Mouse (Mus musculus): Measurements from ENCODE around the gene Tnfrsf8.

Tnfrsf8 gene

DNA sequence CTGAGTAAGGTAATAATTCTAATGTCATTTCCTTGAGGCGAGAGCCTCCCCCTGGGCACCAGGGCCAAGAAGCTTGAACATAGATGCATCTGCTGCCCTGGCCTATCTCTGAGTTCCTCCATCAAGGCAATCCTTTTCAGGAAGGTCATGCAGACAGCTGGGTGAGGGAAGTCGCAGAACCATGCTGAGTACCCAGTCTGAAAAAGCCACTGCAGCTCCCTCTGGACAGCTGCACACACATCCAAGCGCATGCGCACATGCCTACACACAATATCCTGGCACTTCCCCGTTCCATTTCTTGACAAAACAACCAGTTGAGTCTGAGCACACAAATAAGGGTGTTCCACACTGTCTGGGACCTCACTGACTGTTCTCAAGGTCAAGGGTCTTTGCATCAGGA, 83.2 kb downstream of the Tnfrsf8 start:
- no peak for DNase-seq (ENCODE audit: low spot score in 2 of 2)

GRCm38 (mm10) chr4:145230647-145231046, 84.3 kb downstream of the Tnfrsf8 start:
- DNase-seq (ENCODE audit: low spot score in 2 of 2), result no peak

DNA sequence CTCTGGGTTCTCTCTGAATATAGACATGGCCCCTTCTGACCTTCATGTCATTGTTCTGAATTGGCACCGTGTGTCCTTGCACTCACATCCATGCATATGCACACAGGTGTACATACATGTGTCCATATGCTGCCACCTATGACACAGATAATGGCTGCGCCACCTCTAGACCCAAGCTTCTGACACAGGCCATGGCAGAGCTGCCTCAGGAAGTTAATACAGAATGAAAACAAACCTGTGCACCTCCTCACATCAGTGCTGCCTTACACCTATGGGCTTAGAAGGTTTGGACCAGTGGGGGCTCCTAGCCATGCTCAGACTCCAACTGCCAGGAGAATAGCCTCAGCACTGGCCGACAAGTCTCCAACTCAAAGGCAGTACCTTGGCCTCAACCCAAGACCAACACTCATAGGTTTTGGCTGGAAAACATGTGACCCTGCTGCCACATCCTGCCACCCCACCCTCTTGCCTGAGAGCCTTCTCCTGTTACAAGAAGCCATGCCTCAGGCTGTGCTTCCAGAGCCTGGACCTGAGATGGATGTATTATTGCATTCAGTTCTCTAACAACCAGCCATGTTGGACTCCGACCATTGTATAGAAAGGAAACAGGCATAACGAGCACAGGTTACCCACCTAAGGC, 85.3 kb downstream of the Tnfrsf8 start:
- no peak for DNase-seq (ENCODE audit: low spot score in 2 of 2)

DNA sequence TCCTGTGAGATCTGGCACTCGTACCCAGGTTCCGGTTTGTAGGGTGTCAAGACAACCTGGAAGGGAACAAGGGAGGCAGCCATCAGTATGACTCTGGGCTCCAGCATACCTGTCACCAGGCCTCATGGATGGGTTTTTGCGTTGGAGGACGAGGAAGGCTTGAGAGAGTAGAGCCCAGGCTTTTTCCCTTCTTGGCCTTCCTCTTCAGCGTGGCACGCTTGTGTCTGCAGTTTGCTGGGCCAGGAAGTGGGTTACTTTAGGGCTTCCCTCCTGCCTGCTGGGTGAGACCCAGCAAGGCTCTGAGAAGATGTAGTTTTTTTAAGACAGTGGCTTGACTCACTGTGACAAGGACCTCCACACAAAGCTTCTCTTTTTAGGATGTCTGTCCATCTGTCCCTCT, 85.9 kb downstream of the Tnfrsf8 start:
- no peak for DNase-seq (ENCODE audit: low spot score in 2 of 2)

DNA sequence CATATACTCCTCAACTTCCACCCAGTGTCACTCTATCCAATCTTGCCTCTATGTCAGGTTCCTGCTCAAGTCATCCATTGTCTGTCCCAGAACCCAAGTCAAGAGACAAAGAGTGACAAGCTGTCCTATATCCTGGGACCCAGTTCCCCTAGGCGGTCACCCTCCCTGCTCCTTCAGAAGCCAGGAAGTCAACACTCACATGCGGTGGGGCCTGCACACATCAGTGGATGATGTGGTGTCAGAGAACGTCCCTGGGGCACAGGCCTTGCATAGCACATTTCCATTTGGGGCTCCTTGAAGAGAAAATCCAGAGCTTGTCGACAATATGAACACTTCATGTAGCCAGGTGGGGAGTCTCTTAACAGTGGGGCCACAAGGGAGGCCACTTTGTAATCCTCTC, 90.4 kb downstream of the Tnfrsf8 start:
- DNase-seq (ENCODE audit: low spot score in 2 of 2), result no peak

DNA sequence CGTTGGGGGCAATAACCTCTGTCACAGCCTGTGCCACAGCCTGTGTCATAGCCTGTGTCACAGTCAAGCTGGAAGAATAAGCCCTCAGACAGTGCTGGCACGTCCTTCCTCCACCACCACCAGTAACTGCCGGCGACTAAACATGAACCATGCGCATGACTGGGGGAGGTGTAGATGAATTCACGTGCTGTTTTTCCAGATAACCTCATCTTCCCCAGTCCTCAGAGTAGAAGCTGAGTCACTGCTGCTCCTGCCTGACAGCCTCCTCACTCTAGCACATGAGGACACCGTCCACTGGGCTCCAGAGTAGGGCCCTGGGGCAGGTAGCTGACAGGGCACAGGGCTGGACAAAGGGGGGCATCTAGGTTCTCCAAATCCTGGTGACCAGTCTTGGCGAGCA, 92.9 kb downstream of the Tnfrsf8 start:
- no peak for DNase-seq (ENCODE audit: low spot score in 2 of 2)

- no peak for DNase-seq (ENCODE audit: low spot score in 2 of 2)
Observed at GRCm38 (mm10) chr4:145221379-145221778, 93.6 kb downstream of the Tnfrsf8 start.

DNA sequence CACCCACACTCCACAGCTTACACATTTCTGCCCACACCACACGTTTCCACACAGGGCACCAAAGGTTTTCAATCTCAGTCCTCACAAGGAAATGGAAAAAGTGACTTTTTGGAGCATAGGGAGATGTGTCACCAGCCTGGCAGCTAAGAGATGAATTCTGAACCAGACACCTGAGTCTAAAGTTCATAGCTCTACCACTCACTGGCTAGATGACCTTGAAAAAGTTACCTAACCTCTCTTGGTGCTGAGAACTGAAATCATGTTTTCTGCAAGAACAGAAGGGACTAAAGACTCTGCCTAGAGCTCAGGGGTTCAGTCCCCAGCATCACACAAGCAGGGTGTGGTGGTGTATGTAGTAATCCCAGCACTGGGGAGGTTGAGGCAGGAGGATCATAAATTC, 95.0 kb downstream of the Tnfrsf8 start:
- DNase-seq (ENCODE audit: low spot score in 2 of 2), result no peak

GRCm38 (mm10) chr4:145219240-145219985, 95.6 kb downstream of the Tnfrsf8 start:
- no peak for DNase-seq (ENCODE audit: low spot score in 2 of 2)

- no peak for DNase-seq (ENCODE audit: low spot score in 2 of 2)
Observed at GRCm38 (mm10) chr4:145217837-145218236, 97.1 kb downstream of the Tnfrsf8 start.

All from urinary bladder, postnatal 36 days (tissue).